Mouse (Mus musculus) forebrain, embryonic 12.5 days (tissue): ENCODE results near the gene Kank2. TPM values are rescaled to one million over a fixed set of nuclear protein-coding genes. Genes with fewer than 3 reads are reported as not detected.
"Not testable (repeated sequence)": the region's sequence is repeated elsewhere in the genome, so short reads cannot be mapped to it uniquely, and the experiment has no call there.

Experiments used
- ATAC-seq: fragments of 200-750 bp; cut with Nextera tagmentation; 2 replicates; pipeline ENCODE4 v1.8.0; 2017; ENCODE audit warnings: moderate TSS enrichment; ENCODE audit not compliant: low FRiP score
- H3K27ac ChIP-seq: fragments of 300-500 bp; sonication (generic); 2 replicates; pipeline ENCODE4 v1.5.1; 2016; ENCODE audit warnings: mild to moderate bottlenecking
- H3K27me3 ChIP-seq: fragments of 300-500 bp; sonication (generic); 2 replicates; pipeline ENCODE4 v1.6.1; 2016; ENCODE audit warnings: mild to moderate bottlenecking
- H3K36me3 ChIP-seq: fragments of 300-500 bp; sonication (generic); replicated peaks from 2 replicates; pipeline ENCODE4 v1.6.1; 2016; ENCODE audit warnings: mild to moderate bottlenecking
- H3K4me1 ChIP-seq: fragments of 300-500 bp; sonication (generic); 2 replicates; pipeline ENCODE4 v1.6.1; 2016
- H3K4me2 ChIP-seq: fragments of 300-500 bp; sonication (generic); 2 replicates; pipeline ENCODE4 v1.6.1; 2016; ENCODE audit warnings: mild to moderate bottlenecking, moderate library complexity
- H3K4me3 ChIP-seq: fragments of 300-500 bp; sonication (generic); replicated peaks from 2 replicates; pipeline ENCODE4 v1.5.1; 2016; ENCODE audit warnings: mild to moderate bottlenecking
- H3K9ac ChIP-seq: fragments of 300-500 bp; sonication (generic); 2 replicates; pipeline ENCODE4 v1.6.1; 2016; ENCODE audit warnings: mild to moderate bottlenecking
- H3K9me3 ChIP-seq: fragments of 300-500 bp; sonication (generic); 2 replicates; pipeline ENCODE4 v1.6.1; 2016
- WGBS: fragments of 180-500 bp; shearing (Covaris S2); methylation state at CpG from one replicate; pipeline ENCODE4 v1.1.7; 2016; 5-methylcytosine and 5-hydroxymethylcytosine counted together
- polyA plus RNA-seq: library from polyadenylated mRNA; unstranded; fragments of >200 nt; fragmentation: Nextera tagmentation; extraction: Ambion mirVana; gene quantifications from 2 replicates; pipeline ENCODE4 v1.2.1, GENCODE M21; 2016

Gene Kank2
- polyA plus RNA-seq, 1 experiment from 2014 or later = 6.2 TPM

GRCm38 (mm10) chr9:21773396-21773795, 25.1 kb downstream of the Kank2 start:
- not testable (repeated sequence) for H3K9me3 ChIP-seq, H3K27me3 ChIP-seq, H3K4me1 ChIP-seq, H3K27ac ChIP-seq, ATAC-seq, H3K4me2 ChIP-seq, H3K9ac ChIP-seq, H3K4me3 ChIP-seq
- H3K36me3 ChIP-seq = peaks cover 14% of the 10 kb centered on the region; the same call in 1 of the 2 replicates
- 85% methylated on average over 5 of the region's 5 CpGs for WGBS

- Histone ChIP-seq H3K27me3 (no peaks in the 10 kb centered on the region), H3K9ac (no peak overlapping the region), H3K4me1 (0 out of 2 replicates have a peak, but pooled peaks cover 3% of the 10 kb centered on the region), H3K36me3 (0 out of 2 replicates have a peak, but pooled peaks cover 9% of the 10 kb centered on the region), H3K9me3 (no peaks in the 10 kb centered on the region), H3K4me3 (no peak overlapping the region), H3K27ac (peak overlapping the region; percentile 6; the same call in 1 of the 2 replicates), H3K4me2 (no peak overlapping the region)
- ATAC-seq = no peak
- 81% methylated on average over 26 of the region's 26 CpGs for WGBS
These were observed 28.9 kb downstream of the Kank2 start for GRCm38 (mm10) chr9:21769558-21770183.

DNA sequence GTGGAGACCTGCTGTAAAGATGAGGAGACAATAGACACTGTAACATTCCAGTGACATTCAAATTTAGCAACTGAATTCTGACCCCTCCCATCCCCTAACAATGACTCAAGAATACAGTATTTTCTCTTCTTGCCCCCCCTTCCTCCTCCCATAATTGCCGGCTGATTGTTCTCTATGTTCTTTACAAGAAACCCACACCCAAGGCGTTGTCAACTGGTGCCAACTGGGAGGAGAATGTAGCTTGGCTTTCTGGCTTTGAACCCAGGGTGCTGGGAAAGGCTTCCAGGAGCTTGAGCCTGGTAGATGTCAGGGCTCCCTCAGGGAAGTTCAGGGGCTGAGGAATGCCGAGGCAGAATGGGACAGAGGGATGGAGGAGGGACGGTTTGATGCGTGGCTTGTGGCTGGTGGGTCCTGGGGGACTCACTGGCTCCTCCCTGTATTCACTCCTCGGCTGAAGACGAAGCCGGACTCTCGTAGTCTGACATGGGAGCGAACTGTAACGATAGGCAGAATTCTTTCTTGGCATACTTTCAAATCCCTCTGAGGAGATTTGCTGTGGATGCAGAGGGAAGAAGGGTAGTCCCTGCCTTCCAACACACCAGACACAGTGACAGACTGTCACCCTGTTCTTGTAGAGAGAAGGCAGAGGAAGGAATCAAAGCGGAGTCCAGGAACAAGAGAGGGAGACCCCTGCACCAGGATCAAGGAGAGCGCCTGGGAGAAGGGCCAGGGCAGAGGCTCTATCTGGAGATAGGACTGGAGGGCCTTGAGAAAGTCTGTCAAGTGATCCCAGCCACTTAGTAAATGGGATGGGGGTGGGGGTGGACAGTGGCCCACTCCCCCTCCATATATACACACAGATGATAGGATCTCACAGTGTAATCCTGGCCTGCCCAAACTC, 29.8 kb downstream of the Kank2 start:
- Histone ChIP-seq H3K4me3 (no peak overlapping the region), H3K4me2 (no peak overlapping the region), H3K9ac (no peak overlapping the region), H3K27me3 (no peaks in the 10 kb centered on the region), H3K27ac (peak overlapping the region; percentile 10; the same call in 1 of the 2 replicates), H3K9me3 (no peaks in the 10 kb centered on the region), H3K4me1 (0 out of 2 replicates have a peak, but pooled peaks cover 3% of the 10 kb centered on the region), H3K36me3 (0 out of 2 replicates have a peak, but pooled peaks cover 5% of the 10 kb centered on the region)
- WGBS = 69% methylated on average over 13 of the region's 13 CpGs
- no peak for ATAC-seq

- H3K36me3 ChIP-seq = 0 out of 2 replicates have a peak, but pooled peaks cover 5% of the 10 kb centered on the region
- H3K27ac ChIP-seq = 0 out of 2 replicates have a peak overlapping the region, but pooled peaks have one; percentile 10
- H3K9me3 ChIP-seq = no peaks in the 10 kb centered on the region
- H3K4me3 ChIP-seq = no peak overlapping the region
- no peaks in the 10 kb centered on the region for H3K27me3 ChIP-seq
- no peak for ATAC-seq
- no peak overlapping the region for H3K9ac ChIP-seq
- no peak overlapping the region for H3K4me2 ChIP-seq
- 0 out of 2 replicates have a peak, but pooled peaks cover 3% of the 10 kb centered on the region for H3K4me1 ChIP-seq
- 89% methylated on average over 11 of the region's 11 CpGs for WGBS
These were observed 30.6 kb downstream of the Kank2 start for GRCm38 (mm10) chr9:21767896-21768295.

DNA sequence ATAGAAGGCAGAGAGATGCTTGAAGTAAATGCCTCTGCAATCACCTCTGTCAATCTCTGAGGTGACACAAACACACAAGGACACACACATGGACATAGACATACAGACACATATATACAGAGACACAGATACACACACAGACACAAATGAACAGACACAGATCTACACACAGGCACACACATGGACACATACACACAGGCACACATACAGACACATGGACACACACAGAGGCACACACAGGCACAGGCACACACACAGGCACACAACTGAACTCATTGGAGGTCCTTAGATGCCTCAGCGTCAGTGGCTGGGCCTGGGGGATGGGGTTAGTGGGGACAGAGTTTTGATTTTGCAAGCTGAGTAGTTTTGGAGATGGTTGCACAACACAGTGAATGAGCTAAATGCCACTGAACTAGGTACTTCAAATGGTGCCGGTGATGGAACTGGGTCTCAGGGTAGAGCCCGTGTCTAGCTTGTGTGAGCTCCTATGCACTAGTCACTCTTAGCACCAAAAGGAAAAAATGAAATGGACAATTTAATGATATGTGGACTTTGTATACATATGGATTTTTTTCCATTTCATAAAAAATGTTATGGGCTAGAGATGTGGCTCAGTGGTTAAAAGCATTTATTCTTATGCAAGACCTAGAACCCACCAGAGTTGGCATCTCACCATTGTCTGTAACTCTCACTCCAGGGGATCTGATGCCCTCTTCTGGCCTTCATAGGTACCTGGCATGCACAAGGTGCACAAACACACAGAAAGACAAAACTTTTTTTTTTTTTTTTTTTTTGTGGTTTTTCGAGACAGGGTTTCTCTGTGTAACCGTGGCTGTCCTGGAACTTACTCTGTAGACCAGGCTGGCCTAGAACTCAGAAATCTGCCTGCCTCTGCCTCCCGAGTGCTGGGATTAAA, 34.2 kb downstream of the Kank2 start:
- H3K36me3 ChIP-seq = no peaks in the 10 kb centered on the region
- no peak overlapping the region for H3K4me3 ChIP-seq
- H3K9me3 ChIP-seq = no peaks in the 10 kb centered on the region
- ATAC-seq = no peak
- H3K4me1 ChIP-seq = peaks cover 9% of the 10 kb centered on the region
- H3K4me2 ChIP-seq = no peak overlapping the region
- WGBS = 93% methylated on average over 6 of the region's 6 CpGs
- H3K27me3 ChIP-seq = no peaks in the 10 kb centered on the region
- no peak overlapping the region for H3K27ac ChIP-seq
- no peak overlapping the region for H3K9ac ChIP-seq

GRCm38 (mm10) chr9:21762135-21762534, 36.4 kb downstream of the Kank2 start:
- Histone ChIP-seq H3K27me3 (no peaks in the 10 kb centered on the region), H3K4me3 (no peak overlapping the region), H3K9ac (no peak overlapping the region), H3K4me2 (no peak overlapping the region), H3K27ac (no peak overlapping the region), H3K4me1 (peaks cover 14% of the 10 kb centered on the region), H3K9me3 (no peaks in the 10 kb centered on the region), H3K36me3 (peaks cover 7% of the 10 kb centered on the region)
- ATAC-seq = no peak

GRCm38 (mm10) chr9:21760155-21761088, 38.1 kb downstream of the Kank2 start, which contains the start of gene Spc24:
Gene Spc24, minus strand, starts transcription at chr9:21760303.
- ATAC-seq = peak; percentile 98
- H3K36me3 ChIP-seq = peaks cover 22% of the 10 kb centered on the region
- 1% methylated on average over 49 of the region's 54 CpGs for WGBS

DNA sequence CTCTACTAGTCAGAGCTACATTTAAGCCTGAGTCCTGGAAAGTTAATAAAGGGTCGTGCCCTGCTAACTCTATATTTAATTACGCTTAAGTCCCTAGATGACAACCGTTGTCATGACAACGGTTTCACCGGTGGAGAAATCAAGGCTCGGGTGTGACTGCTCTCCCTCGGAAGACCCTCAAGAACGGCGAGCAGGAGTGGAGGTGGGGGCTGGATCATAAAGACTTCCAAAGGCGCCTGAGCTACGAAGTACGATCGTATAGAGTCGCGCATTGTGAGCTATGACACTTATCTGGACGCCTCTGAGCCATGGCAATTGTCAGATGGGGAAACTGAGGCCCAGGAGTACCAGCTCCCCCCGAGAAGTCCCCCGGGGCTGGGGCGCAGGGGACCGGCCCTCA, 38.8 kb downstream of the Kank2 start:
- peak overlapping the region; percentile 85 for H3K4me3 ChIP-seq
- peak overlapping the region; percentile 77 for H3K9ac ChIP-seq
- peak overlapping the region; percentile 74 for H3K4me2 ChIP-seq
- H3K36me3 ChIP-seq = peaks cover 28% of the 10 kb centered on the region
- H3K27me3 ChIP-seq = no peaks in the 10 kb centered on the region
- H3K4me1 ChIP-seq = peaks cover 14% of the 10 kb centered on the region
- under 1% methylated on average over 19 of the region's 20 CpGs for WGBS
- H3K9me3 ChIP-seq = no peaks in the 10 kb centered on the region
- ATAC-seq = no peak; the same call in none of the 2 replicates
- peak overlapping the region; percentile 51; the same call in 1 of the 2 replicates for H3K27ac ChIP-seq

More at GRCm38 (mm10) chr9:21760155-21761088, 38.1 kb downstream of the Kank2 start, which contains the start of gene Spc24:
- no peaks in the 10 kb centered on the region for H3K9me3 ChIP-seq
- peaks cover 14% of the 10 kb centered on the region for H3K4me1 ChIP-seq
- peak within 1 kb of the TSS; percentile 73 for H3K27ac ChIP-seq
- H3K9ac ChIP-seq = peak within 1 kb of the TSS; percentile 77
- H3K27me3 ChIP-seq = no peaks in the 10 kb centered on the region
- peak within 1 kb of the TSS; percentile 85 for H3K4me3 ChIP-seq
- H3K4me2 ChIP-seq = peak within 1 kb of the TSS; percentile 74

DNA sequence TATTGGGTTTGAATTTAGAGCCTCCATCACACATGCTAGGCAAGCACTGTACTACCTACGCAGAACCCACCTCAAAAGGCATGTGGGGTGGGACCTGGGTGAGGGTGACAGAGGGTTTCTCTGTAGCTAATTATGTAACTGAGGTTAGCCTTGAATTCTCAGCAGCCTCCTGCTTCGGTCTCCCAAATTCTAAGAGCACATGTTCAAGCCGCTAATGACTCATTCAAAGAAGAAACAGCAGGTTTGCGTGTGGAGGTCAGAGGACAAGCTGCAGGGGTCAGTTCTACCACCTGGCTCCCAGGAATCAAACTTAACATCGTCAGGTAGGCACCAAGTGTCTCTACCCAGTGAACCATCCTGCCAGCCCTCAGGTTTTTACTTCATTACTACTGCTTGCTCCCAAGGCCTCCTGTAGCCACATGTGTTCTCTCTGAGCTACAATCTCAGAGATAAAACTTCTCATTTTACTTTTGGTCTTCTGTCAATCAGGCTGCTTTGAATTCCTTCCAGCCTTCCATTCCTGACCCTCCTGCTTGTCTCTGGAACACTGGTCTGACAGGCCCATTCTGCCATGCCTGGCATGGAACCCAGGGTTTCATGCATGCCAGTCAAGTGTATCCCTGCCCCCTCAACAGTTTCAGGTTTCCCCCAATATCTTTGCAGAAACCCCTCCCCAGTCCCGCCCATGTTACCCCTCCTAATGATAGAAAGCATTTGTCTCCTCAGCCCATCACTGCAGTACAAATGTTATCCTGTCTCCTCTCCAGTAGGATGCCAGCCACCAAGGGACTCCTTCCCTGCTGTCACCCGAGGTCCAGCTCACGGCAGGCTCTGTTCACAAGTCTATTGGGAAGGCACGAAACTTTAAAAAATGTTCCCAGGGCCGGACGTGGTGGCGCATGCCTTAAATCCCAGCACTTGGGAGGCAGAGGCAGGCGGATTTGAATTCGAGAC, 39.7 kb downstream of the Kank2 start:
- Histone ChIP-seq H3K4me3 (peak overlapping the region; percentile 85), H3K9me3 (no peaks in the 10 kb centered on the region), H3K9ac (peak overlapping the region; percentile 77), H3K4me1 (peaks cover 14% of the 10 kb centered on the region), H3K27ac (no peak overlapping the region), H3K4me2 (peak overlapping the region; percentile 74), H3K36me3 (peaks cover 35% of the 10 kb centered on the region), H3K27me3 (no peaks in the 10 kb centered on the region)
- no peak for ATAC-seq
- WGBS = 60% methylated on average over 14 of the region's 14 CpGs
